Mouse (Mus musculus) heart, postnatal 36 days (tissue): ENCODE measurements around the gene Rad23b. TPM values are rescaled to one million over a fixed set of nuclear protein-coding genes. Genes with fewer than 3 reads are reported as not detected.
"Not testable (repeated sequence)": the region's sequence is repeated elsewhere in the genome, so short reads cannot be mapped to it uniquely, and the experiment has no call there.

Source experiments
- DNase-seq, 2 experiments: peaks; one replicate each; pipeline ENCODE4 v3.0.0; 2021 to 2022
- intact Hi-C: fragments of 180-260 bp; cut with DNase I; formaldehyde crosslinking; loops from one replicate; pipeline ENCODE4 v1.15.1; 2025
- total RNA-seq, 2 experiments: library from RNA; stranded (reverse); gene quantifications; 2 replicates each; pipeline ENCODE4 v1.2.3; 2021

Rad23b gene
- total RNA-seq, 2 experiments from 2014 or later = 109 to 118 TPM

DNA sequence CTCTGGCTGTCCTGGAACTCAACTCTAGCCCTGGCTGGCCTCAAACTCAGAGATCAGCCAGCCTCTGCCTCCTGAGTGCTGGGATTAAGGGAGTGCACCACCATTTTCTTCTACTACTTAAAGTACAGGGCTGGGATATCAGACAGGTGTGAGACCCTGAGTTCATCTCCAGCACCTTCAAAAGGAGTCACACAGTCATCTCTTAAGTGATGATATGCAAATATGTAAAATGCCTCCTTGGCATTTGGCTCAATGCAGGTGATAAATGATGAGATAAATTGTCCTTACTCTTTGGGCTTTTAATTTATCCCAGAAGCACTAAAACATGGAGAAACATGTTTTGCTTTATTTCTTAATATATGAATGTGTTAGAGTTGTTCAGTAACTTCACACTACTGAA is 2.0 kb downstream of the Rad23b start:
- intact Hi-C loops = loop anchor here (5.0 kb wide), 2 partner anchors 40 to 180 kb away; partner anchors contain the start of gene Klf4
- no peak for DNase-seq

DNA sequence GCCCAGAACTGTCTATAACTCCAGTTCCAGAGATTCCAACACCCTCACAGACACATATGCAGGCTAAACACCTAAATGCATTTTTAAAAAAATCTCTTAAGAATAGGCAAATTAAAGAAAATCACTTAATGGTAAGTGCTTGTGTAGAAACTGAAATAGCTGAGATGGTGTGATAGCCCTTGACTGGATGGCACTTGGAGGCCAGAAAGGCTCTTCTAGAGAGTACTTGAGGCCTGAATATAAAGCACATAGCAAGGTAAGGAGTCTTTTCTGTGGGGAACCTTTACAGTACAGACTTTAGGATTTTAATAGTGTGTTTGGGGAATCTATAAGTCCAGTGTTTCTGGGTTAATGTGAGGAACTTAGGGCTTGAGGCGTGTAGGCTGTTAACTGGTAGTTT is 4.2 kb downstream of the Rad23b start:
- intact Hi-C loops = loop anchor here (5.0 kb wide), 2 partner anchors 38 to 178 kb away; partner anchors contain the start of gene Klf4
- no peak for DNase-seq

DNA sequence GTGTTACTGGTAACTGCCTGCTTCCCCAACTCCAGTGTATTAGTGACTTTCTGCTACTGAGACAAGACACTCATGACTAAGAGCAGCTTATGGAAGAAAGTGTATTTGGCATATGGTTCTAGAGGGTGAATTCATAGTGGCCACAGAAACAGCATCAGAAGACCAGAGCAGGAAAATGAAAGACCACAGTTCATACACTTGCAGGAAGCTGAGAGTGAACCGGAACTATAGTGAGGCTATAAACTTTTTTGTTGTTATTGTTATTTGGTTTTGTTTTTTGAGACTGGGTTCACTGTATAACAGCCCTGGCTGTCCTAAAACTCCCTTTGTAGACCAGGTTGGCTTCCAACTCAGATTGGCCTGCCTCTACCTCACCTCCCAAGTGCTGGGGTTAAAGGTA is 6.0 kb downstream of the Rad23b start:
- no peak for DNase-seq

DNA sequence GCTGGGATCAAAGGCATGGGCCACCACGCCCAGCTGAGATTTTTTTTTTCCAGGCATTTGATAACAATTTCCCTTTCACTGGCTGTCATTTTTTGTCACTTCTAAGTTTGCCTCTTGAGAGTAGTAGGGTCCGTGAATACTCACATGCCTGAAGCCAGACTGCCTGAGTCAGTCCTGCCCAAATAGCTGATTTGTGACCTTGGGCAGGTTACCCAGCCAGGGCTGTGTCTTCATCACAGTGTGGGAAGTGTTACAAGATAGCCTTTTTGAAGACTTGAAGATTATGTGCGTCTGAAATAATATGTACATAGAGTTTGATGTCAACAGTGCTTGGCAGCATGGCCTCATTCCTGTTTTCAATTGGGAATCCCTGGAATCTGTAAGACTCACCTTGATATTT is 6.9 kb downstream of the Rad23b start:
- intact Hi-C loops = no loop called here
- DNase-seq = no peak

More for the DNA sequence above, 6.0 kb downstream of the Rad23b start:
- intact Hi-C loops = no loop called here

DNA sequence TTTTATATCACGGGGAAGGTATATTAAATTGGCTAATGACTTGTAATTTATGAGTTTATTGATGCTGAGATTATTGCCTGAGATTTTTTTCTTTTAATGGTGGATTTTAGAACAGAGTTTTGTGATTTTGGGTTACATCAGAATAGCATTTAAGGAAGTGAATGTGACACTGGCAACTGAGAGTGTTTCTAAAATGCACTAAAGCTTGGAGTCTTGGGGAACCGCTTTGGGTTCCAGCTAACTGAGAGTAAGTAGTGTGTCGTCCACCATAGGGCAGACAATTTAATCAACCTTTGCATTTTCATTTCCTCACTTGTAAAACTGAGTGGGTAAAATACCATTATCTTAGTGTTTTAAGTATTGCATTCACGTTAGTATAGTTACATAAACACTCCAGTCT is 14.0 kb downstream of the Rad23b start:
- intact Hi-C loops = no loop called here
- no peak for DNase-seq

DNA sequence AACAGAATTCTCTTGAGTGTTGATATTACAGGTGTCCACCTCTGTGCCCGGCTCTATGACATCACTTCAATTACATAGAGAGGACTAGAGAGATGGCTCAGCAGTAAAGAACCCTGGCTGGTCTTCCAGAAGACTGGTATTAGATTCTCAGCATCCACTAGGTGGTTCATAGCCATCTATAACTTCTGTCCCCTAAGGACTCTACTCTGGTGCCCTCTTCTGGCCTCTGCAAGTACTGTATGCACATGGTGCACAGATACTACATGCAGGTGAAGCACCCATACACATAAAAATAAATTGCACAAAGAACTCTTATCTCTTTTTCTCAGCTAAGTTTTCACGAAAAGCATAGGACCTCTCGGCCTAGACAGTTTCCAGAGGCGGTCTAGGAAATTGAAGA is 14.5 kb downstream of the Rad23b start:
- intact Hi-C loops = no loop called here
- DNase-seq = no peak

DNA sequence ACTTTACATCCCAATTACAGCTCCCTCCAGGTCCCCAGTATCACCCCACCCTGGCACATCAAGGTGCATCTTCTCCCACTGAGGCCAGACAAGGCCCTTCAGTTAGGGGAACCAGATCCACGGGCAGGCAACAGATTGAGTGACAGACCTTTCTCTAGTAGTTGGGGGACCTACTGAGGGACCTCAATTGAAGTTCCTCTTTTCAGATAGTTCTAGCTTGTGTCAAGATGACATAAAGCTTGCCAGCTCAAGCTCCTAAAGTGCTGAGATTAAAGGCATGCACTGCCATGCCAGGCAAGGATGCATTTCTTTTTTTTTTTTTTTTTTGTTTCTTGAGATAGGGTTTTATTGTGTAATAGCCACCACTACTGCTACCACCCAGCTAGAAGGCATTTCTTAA is 16.2 kb downstream of the Rad23b start:
- intact Hi-C loops = no loop called here

DNA sequence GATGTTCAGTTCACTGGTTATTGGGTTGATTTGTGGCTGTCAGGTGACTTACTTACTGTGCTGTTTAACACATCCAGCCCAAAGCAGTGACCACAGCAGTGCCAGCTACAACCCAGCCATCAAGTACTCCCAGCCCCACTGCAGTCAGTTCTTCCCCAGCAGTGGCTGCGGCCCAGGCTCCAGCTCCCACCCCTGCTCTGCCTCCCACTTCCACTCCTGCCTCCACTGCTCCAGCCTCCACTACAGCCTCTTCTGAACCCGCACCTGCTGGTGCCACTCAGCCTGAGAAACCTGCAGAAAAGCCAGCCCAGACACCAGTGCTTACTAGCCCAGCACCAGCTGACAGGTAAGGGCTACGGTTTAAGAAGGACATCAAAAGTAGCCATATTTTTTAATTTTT is 20.3 kb downstream of the Rad23b start:
- DNase-seq = no peak
- intact Hi-C loops = no loop called here

More for the DNA sequence above, 16.2 kb downstream of the Rad23b start:
- DNase-seq = no peak

DNA sequence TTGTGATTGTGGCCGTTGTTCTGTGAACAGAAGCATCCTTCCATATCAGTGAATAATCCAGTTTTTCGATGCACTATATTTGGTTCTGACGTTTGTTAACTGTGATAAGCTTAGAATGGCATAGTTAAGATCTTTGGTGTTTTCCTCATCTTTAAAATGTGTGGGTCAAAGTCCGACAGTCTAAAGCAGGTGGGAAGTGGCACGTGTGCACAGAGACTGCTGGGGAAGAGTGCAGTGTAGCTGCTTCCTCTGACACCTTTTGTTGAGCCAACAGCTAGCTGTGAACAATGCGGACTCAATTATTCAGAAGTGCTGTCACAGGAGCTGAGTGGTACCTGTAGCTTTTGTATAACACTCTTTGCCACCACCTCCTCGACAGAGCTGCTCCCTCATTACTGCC is 21.5 kb downstream of the Rad23b start:
- intact Hi-C loops = no loop called here
- no peak for DNase-seq

DNA sequence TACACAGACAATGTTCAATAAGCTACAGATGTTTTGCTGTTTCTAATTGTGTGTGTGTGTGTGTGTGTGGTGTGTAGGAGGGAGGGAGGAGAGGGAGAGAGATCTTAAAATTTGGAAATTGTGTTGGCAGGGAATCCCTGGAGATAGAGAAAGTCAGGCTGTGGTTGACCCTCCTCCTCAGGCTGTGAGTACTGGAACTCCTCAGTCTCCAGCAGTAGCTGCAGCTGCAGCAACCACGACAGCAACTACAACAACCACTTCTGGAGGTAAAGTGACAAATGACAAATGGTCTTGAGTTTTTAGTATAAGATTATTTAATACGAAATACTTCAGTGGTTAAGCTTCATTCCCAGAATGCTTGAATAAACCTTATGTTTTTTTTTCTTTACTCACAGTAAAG is 32.5 kb downstream of the Rad23b start:
- no peak for DNase-seq
- intact Hi-C loops = no loop called here

DNA sequence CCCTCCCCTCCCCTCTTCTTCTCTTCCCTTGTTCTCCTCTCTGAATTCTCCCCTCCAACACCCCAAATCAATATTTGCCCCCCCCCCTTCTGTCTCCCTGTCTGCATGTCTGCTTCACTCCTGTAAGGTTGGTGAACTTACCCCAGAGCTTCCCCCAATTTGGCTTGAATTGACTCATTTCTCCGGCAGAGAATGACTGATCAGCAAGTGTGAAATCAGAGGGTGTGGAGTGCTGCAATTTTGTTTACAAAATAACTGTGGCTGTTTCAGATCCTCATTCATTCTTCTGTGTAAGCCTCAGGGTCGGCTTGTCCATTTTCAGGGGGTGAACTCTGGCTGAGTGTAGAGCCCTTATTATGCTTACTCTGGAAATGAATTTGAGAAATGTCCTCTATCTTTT is 36.9 kb downstream of the Rad23b start:
- intact Hi-C loops = no loop called here
- DNase-seq = no peak

DNA sequence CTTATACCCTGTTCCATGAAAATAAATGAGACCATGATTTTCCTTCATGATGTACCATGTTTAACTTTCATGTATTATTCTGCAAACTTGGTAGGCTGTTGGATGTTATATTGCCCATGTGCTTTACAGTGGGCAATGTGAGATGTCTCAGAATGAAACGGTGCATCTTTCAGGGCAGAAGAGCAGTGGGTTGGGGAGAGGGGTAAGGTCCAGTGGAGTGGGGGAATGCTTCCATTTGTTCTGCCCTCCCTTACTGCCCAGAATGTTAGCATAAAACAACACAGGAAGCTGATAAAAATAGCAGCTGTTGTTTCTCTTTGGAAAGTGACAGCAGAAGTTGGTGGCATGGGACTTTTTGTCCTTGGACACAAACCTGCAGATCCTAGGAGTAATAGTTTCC is 41.6 kb downstream of the Rad23b start:
- intact Hi-C loops = loop anchor here (5.0 to 10.0 kb wide), 2 partner anchors 39 to 97 kb away; partner anchors contain the start of gene Rad23b
- DNase-seq = peak in 1 of 2 experiments; percentile 9

DNA sequence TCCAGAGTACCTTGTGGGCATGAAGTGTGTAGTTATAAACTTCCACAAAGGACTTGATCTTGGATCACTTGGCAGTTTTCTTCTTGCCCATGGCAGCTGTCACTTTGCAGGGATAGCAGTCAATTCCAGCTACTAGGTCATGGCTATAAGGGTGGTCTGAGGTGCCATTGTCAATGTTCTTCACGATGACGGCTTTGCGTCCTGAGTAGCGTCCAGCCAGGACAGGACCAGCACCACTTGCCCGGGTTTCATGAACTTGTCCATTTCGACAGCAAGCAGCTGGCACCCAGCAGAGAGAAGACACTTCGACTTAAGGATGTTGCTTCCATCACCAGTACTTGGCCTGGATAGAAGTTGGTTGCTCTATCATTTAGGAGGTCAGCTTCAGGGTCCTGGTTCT is 42.6 kb downstream of the Rad23b start:
- no peak for DNase-seq
- intact Hi-C loops = loop anchor here (5.0 to 10.0 kb wide), 2 partner anchors 40 to 98 kb away; partner anchors contain the start of gene Rad23b

DNA sequence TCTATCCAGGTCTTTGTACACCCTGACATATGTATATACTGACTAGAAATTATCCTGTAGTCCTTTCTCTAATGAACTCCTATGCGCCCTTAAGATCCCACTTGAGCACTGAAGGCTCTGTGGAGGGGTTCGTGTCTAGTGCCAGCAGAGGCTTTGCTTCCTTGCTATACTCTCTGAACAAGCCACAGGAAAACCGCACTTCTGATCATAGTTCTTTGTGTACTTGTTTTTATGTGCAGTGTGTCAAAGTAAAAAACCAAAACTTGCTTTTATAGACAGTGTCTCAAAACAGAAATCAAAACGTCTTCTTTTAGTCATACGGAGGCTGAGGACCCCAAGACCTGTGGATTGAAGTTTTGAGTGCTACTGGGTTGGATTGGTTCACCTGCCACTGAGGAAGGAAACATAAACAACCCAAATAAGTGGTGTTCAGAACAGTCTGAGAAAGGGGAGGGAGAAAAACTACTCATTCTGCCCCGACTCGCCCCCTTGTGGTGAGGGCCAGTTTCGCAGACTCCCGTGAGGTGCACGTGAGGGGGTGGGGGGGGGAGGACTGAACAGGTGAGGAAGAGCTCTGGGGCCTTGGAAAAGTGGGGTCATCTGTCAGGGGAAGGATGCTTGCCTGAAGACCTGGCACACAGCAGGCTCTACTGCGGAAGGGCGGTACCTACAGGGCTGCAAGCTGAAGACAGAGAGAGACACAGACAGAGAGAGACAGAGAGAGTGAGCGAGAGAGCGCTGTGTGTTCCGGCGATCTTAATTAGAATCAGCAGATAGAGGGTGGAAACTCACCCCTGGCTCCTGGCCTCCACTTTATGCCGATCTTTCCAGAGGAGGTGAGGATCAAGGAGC is 48.3 kb downstream of the Rad23b start:
- intact Hi-C loops = loop anchor here (10.0 kb wide), 1 partner anchor 103 kb away; no protein-coding TSS in a partner anchor
- peak; percentile 14 to 40 for DNase-seq

DNA sequence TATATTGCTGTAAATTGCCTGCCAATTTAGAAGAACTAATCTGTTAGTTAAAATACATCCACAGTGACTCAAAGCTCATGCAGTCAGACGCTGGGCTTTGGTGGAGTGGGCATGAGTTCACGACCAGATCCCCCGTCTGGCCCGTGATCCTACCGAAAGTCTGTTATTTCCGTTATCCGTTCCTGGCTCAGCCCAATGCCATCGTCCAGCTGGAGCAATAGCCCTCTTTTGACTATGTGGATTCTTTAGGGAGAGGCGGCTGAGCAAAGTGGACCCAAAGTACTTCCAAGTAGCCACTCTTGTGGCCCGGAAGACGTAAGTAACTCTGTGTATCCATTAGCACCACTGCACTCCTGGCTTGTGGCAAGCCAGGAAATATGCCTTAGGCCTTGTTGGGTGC is 49.1 kb downstream of the Rad23b start:
- DNase-seq = no peak
- intact Hi-C loops = loop anchor here (10.0 kb wide), 1 partner anchor 104 kb away; no protein-coding TSS in a partner anchor

DNA sequence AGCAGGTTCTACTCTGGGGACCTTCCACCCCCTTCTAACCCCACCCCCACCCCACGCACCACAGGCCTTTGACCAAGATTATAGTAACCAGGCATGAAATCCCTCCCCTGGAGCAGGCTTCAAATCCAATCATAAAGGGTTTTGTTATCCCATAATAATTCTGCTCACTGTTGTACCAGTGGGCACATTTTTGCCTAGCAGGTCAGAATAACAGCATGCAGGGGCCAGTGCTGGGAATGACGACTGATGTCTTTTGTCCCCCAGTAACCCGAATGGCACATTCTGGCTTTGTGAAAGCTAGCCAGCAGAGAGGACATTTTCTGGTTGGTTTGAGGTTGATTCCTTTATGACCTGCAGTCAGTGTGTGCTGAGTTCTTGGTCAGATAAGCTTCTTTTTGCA is 55.5 kb downstream of the Rad23b start:
- intact Hi-C loops = no loop called here
- DNase-seq = no peak

DNA sequence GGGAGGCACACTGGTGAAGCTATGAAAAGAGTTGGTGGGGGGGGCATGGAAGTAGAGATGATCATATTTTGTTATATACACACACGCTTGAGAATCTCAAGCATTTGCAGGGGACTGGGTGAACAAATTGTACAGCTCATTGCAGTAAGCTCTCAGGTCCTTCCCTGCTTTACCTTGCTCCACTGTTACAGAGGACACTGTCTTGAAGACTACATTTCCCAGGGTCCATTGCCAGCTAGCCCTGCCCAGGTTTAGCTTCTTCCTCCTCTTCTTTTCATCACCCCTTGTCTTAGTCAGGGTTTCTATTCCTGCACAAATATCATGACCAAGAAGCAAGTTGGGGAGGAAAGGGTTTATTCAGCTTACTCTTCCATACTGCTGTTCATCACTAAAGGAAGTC is 56.7 kb downstream of the Rad23b start:
- intact Hi-C loops = no loop called here
- no peak for DNase-seq

DNA sequence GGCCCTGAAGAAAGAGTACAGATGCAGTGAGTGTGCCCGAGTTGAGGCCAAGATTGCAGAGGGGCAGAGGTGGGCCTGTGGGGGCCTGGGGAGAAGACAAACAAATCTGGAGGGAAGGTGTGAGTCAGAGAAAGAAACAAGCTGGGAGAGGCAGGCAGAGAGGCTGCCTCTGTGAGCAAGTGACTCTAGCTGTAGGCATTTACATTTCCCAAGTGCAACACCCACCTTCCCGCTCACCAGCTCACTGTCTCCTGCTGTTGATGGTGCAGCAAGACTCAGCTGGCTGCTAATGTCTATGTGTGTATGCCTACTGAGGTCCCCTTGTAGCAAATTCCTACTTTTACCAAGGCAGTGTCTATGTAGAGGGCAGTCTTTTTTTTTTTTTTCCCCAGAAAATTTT is 58.2 kb downstream of the Rad23b start:
- intact Hi-C loops = no loop called here
- DNase-seq = no peak

DNA sequence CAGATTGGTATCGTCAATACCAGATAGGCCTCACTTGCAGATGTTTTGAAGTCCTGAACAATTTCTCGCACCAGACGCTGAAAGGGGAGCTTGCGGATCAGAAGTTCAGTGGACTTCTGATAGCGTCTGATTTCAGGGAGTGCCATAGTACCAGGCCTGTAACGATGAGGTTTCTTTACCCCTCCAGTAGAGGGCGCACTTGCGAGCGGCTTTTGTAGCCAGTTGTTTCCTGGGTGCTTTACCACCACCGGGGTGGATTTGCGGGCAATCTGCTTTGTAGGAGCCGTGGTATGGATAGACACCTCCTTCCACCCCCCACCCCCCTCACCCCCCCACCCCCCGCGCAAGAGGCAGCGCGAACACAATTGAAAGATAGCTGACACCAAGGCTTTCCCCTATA is 59.2 kb downstream of the Rad23b start:
- intact Hi-C loops = no loop called here
- no peak for DNase-seq

DNA sequence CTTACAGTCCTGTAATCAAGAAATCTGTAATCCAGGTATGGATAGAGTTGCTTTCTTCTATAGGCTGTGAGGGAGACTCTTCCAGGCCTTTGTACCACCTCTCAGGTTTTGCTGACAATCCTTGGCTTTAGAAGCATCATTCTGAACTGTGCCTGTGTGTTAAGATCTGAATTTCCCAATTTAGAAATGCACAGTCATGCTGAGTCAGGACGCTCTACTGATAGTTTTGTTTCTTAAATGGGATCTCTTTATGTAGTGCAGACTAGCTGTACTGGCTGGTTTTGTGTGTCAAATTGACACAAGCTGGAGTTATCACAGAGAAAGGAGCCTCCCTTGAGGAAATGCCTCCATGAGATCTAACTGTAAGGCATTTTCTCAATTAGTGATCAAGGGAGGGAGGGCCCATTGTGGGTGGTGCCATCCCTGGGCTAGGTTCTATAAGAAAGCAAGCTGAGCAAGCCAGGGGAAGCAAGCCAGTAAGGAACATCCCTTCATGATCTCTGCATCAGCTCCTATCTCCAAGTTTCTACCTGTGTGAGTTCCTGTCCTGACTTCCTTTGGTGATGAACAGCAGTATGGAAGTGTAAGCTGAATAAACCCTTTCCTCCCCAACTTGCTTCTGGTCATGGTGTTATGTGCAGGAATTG is 59.9 kb downstream of the Rad23b start:
- DNase-seq, intact Hi-C loops: not testable (repeated sequence)

DNA sequence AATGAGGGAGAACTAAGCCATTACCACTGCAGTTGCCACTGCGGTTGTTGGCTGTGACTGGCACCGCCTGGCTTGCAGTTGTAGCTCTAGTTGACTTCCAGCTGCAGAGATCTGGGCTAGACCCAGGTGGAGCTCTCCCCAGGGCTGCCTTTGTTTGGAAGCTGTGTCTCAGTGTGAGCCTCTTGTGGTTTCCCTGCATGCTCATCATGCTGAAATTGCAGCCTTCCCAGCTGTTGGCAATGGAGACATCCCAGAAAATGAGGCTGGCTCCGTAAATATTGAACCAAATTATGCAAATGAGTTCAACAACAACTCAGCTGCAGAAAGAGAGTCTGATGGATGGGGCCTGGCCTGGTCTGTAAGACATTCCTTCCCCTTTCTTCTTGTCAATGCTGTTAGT is 66.0 kb downstream of the Rad23b start:
- DNase-seq = no peak
- intact Hi-C loops = no loop called here

DNA sequence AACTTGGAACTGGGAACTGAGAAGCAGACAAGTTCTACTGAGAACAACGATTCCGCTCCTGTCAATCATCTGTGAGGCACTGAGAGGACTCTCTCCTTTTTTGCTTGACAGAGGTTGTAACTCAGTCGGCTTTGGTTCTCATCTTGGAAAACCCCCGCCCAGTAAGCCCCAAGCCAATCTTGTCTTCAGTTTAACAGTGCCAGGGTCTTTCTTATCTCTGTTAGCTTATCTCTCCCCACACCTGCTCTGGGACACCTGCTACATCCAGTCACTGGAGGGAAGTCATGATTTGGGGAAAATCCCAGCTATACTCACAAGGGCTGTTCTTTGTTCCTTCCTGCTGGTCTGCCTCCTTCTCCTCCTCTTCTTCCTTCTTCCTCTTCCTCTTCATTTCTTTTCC is 76.4 kb downstream of the Rad23b start:
- intact Hi-C loops = no loop called here
- no peak for DNase-seq
